Mouse (Mus musculus): ENCODE data around the gene Rab40c.
A peak's percentile ranks its signal among the peaks of the same experiment; 100 is the strongest.

The Rab40c gene

DNA sequence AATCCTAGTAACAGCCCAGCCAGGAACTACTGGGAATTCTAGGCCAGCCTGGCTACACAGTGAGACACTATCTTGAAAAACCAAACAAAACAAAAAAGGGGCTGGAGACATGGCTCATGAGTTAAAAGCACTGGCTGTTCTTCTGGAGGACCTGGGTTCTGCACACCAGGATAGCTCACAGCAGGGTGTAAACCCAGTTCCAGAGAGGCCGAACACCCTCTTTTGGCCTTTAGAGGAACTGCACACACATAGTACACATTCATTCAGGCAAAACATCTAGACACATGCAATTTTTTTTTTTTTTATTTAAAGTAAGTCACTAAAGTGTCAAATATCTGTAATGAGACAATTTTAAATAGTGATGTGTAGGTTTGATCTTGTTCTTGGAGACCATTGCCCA is 19.3 kb downstream of the Rab40c start:
- no peak for DNase-seq (ENCODE audit: low spot score)

DNA sequence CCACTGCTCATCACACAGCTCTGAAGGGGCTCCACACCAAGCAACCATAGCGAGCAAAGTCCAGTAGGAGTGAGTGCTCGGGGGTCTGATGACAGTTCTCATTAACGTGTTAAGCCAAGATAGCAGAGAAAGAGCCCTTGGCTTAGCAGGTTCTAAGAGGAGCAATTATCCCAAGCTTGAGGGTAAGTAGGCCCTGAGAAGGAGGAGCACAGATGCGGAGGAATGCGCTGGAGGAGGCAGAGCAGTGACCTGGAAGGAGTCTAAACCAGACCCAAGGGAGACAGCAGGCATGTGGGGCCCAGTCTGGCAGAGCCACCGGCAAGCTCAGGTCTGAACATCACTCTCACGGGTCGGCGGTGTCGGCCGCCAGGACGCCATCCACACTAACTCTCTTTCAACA is 23.6 kb downstream of the Rab40c start:
- peak; percentile 22 for DNase-seq (ENCODE audit: low spot score)

DNA sequence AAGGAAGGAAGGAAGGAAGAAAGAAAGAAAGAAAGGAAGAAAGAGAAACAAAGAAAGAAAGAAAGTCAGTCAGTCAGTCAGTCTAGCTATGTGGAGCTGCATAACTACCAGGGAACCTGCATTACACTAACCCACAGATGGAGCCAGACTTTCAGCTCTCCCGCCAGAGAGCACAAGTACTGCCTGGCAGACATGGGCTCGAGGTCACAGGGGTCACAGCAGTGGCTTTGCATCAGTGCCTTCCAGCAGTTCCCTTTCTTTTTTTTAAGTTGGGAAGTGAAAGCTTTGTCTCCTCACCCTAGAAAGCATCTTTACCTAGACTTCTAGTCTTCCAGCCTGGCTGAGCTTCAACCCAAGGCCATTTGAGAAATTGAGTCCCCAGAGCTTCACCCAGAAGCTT is 24.1 kb downstream of the Rab40c start:
- peak; percentile 78 for DNase-seq (ENCODE audit: low spot score)

DNA sequence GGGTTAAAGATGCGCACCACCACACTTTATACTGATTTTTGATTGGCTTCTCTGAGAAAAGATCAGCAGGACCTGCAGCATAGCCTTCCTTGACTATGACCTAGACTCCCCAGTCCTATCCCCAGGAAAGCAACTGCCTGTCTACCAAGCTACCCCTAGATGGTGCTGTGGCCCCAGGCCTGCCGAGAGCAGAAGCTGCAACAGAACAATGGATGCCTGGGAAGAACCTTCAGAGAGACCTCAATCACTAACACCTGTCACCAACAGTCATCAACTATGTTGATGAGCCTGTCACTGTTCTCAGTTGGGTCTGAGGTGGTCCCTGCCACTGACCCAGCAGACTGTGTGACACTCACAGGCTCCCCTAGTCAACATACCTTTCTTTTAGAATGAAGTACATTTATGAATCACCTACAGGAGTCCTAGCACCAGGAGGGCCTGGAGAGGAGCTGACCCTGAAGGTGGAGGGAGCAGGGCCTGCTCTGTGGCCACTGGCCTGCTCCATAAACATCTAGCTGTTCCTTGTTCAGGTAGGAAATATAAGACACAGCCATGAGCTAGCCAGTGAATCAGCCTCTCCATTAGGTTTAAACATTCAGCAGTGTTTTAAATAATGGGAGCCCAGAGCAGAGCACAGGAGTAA is 25.4 kb downstream of the Rab40c start:
- DNase-seq (ENCODE audit: low spot score), result peak; percentile 89

DNA sequence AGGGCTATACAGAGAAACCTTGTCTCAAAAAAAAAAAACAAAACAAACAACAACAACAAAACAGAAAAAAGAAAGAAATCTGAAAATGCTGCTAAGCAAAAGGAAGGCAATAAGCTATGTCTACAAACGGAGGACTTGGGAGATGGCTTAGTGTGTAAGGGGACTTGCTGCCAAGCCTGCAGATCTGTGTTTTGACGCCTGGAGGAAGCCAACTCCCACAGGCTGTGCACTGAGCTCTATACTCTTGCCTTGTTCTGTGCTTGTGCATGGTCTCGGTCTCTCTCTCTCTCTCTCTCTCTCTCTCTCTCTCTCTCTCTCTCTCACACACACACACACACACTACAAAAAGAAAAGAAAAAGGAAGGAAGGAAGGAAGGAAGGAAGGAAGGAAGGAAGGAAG is 30.7 kb downstream of the Rab40c start:
- no peak for DNase-seq (ENCODE audit: low spot score)

DNA sequence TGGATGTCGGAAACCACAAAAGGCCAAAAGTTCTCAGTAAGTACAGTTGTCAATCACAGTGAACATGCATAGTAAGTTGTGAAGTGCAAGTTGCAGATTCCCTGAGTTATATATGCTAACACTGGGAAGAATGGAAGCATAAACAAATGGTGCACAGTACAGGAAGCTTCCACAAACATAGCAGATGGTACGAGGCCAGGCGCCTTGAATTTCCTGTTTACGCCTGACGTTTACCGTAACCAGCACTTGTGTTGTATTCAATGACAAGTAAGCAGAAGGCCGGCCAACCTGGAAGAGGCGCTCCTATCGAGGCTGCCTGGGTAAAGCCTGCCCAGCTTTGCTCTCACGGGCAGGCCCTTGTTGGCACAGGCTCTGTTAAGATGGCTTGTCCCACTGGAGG is 32.1 kb downstream of the Rab40c start:
- DNase-seq (ENCODE audit: low spot score), result no peak

DNA sequence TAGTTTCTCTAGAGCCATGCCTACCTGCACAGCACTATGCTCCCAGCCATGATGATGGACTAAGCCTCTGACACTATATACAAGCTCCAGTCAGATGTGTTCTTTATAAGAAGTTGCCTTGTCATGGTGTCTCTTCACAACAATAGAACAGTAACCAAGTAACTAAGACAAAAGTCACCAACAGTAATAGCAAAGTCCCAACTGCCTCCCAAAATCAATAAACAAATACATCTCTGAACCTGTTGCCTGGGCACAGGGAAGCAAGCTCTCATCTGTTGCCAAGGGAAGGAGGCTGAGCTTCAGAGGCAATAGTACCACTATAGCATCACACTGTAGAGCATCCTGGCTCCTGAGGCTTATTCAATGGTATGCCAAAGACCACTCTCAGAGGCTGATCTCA is 32.7 kb downstream of the Rab40c start:
- no peak for DNase-seq (ENCODE audit: low spot score)

DNA sequence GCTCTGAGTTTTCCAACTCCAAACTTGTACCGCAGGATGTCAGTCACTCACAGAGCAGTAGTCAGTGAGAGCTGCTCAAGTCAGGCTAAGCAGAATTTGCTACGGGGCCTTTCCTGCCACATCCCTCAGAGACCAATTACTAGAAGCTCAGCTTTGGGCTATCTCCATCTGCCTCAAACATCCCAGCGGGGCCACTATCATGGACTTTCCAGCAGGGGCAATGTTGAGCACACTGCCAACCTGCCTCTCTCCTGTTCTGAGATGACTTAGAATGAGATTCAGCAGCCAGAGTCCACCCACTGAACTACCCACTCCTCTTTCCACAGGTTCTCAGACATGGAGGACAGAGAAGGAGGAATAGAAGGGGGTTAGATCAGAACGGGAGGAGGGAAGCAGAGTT is 33.9 kb downstream of the Rab40c start:
- DNase-seq (ENCODE audit: low spot score), result peak; percentile 51

DNA sequence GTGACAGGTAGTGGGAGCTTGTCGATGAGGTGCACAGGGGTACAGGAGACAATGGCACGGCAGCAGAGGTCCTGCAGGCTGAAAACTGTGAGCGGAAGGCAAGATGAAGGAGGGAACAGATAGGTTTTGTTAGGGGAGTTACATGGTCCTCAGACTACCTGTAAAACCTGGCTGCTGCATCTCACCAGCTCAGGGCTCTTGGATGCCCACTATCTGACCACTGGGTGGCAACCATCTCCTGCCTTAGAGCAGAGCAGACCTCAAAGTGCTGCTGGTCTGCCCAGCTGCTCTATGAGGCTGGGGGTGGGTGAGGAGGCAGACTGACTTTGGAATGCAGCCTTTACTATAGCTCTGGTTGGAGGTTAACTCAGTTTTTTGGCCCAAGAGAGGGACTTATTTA is 35.7 kb downstream of the Rab40c start:
- DNase-seq (ENCODE audit: low spot score), result no peak

DNA sequence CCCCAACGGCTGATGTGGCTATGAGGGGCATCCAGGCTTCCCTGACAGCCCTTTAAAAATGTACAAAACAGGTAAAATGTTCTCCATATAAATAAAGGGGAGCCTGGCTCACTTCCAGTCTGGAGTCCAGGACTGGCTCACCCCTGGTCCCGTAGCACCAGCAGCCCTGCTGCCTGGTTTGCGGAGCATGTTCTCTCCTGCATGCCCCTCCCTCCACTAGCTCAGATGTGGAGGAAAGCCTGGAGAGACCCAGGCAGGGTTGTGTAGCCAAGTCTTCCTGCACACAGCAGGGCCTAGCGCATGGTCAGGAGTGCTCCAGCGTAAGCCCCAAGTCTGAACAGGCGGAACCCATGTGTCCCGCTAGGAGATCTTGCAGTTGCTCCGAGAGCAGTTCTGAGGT is 36.3 kb downstream of the Rab40c start:
- DNase-seq (ENCODE audit: low spot score), result no peak

DNA sequence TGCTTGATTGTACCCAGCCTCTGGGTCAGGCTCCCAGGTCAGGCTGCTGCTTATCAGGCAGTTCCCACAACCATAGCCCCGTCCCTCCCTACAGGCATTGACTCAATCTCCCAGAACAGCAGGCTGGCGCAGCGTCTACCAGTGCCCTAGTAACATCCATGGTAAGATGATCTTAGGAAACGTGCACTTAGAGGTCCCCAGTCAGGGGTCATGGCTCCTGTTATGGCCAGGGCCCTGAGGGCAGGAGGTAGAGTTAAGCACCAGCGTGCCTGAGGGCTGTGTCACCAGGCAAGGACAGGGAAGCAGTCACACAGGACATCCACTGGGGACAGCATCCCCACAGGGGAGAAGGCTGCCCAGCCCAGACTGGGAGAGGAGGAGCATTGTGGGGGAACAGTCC is 37.2 kb downstream of the Rab40c start:
- DNase-seq (ENCODE audit: low spot score), result peak; percentile 67

DNA sequence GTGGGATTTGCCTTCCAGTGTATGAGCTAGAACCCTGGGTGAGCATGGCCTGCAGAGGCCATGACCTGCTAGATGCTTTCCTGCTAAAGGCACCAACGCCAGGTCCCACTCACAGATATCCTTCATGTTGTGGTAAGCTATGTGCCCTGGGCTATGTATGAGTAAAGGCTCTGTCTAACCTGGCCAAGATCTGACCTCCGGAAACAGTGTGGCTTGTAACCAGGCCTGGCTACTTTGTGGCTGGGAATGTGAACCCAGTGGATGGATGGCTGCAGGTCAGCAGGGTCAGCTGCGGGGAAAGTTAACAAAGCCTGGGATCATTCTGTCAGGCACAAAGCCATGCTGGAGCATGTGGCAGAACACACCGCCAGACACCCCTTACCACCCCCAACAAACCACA is 37.8 kb downstream of the Rab40c start:
- peak; percentile 88 for DNase-seq (ENCODE audit: low spot score)

DNA sequence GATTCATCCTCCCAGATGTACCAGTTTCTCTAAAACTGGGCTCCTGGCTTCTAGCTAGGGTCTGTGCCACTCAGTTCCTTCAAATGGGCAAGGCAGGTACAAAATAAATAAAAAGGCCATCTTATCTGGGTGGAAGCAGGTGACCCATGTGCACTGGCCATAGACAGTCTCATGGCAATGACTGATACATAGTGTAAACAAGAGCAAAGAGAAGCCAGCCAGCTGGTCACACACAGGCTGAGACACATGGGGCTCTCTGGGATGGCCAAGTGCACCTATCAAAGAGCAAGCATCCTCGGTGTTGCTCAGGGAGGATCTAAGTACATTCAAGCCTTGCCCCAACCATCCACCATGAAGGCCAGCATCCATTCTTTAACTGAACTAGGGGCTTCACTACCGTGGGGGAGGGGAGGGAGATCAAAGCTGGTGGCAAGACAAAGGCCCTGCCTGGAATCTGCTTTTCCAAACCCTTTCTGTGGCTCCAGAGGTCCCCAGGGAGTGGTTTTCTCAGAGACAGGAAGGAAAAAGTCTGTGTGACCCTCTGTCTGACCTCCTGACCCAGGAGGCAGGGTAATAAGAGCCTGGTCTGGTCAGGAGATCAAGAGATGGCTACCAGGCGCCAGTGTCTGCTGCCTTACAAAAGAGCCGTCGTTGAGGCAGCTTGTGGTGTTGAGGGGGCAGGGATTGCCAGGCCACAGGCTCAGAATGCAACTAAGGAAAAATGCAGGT is 38.5 kb downstream of the Rab40c start:
- peak; percentile 95 for DNase-seq (ENCODE audit: low spot score)

DNA sequence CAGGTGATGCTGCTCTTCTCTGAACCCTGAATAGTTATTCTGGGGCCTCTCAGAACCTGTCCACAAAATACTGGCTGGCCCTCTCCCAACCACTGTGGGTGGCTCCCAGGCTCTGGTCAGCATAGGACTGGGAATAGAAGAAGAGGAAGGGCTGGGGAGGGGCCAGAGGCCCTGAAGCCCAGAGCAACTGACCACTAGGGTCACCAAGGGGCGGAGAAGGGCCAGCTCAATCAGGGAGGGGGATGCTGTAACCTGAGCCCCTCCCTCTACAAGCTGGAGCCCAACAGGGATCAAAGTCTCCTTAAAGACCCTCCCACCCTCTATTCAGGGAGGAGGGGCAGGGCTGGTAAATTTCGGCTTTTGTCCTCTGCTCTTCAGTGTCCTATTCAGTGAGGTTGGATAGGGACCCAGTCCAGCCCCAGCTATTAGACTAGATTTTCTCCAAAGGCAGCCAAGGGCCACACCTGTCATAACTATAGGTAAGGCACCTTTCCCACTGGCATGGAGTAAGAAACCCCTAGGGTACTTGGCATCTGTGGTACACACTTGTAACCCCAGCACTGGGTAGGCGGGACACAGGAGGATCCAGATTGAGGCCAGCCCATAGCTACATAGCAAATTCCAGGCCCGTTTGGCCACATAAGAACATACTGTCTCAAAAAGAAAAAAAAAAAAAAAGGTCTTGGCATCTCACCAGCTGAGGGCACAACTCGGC is 39.2 kb downstream of the Rab40c start, which contains the start of gene Wfikkn1:
Wfikkn1 (minus strand) TSS at position 663 of the 715 bp plus-strand sequence.
- DNase-seq (ENCODE audit: low spot score), result peak; percentile 92

DNA sequence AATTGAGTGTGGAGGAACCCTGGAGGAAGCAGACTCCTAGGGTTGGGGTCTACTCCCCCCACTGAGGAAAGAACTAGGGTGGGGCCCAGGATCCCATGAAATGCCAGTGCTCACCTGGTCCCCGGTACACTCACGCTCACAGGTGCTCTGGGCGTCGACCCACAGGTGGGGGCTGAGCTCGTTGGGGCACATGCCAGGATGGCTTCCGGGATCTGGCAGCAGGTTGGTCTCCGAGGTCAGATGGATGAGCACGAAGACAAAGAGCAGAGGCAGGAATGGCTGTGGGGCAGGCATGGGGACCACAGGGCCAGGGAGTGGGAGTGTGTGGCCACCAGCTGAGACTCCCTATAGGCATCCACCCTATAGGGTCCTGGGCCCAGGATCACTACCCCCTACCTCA is 39.8 kb downstream of the Rab40c start:
- DNase-seq (ENCODE audit: low spot score), result no peak

DNA sequence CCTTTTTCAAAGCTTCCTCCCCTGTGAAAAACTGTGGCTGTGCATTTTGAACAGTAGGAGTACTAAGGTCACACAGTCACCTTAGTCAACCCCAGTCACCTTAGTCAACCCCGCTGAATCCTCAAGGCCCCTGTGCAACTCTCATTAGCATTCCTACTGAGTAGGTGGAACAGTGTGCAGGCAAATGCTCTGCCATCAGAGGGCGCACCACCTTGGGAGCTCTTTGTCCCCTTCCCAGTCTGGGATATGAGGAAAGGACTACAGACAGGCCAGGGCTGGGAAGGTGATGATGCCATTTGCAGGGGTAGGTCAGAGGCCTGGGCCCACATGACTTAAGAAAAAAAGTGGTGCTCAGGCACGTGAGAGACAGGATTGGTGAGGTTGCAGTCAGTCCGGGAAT is 40.3 kb downstream of the Rab40c start:
- DNase-seq (ENCODE audit: low spot score), result peak; percentile 79

DNA sequence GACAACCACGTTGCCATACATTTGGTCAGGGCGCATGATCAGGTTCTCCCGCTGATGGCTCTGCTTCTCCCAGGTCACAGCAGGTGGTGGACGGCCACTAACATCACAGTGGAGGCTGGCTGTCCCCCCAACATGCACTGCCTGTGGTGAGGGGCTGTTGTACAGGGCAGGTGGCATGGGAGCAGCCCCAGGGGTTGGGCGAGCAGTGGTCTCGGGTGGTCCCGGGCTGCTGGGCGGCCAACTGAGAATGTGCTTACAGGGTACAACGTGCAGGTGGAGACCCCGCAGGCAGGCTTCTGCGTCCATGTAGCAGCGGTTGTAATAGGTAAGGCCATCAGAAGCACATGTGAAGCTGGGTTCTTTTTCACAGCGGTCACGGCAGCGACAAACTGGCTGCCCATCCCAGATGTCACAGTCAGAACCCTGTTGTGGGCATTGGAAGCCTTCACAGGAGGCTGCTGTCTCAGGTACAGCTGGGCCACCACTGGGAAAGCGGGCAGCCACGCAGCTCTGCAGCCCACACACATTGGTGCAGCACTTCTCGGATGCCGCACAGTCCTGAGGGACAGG is 40.8 kb downstream of the Rab40c start:
- DNase-seq (ENCODE audit: low spot score), result no peak

DNA sequence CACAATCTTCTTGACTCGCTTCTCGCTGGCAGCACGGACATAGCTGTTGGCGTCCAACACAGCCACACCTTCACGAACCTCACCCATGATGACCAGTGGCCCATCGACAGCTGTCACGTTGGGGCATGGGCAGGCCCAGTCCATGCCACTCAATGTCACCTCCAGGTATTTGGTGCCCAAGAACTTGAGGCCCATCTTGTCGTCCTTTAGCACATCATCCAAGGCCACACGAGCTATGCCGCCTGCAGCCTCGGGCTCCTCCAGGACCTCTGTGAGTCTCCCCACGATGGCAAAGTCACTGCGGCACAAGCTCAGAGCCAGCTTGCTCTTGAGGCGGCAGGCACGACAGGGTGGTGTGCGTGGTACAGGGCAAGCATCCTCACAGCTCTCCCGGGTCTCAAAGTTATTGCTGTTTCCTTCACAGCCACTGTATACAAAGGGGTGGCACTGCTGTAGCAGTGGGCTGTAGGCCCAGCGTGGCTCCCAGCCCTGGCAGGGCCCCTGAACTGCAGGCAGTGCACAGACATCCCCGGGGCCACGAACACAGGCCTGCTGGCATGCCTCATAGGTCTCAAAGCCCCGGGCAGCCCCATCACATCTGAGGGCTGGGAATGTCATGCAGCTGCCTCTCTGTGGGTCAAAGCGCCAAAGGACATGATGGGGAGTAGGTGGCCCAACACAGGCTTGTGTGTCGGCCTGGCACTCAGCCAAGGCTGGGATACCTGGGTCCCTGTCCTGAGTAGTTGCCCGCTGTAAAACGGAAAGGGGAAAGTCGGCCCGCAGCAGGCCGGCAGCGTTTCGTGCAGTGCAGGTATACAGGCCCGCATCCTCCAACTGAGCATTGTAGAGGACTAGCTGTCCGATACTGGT is 41.6 kb downstream of the Rab40c start:
- DNase-seq (ENCODE audit: low spot score), result no peak

DNA sequence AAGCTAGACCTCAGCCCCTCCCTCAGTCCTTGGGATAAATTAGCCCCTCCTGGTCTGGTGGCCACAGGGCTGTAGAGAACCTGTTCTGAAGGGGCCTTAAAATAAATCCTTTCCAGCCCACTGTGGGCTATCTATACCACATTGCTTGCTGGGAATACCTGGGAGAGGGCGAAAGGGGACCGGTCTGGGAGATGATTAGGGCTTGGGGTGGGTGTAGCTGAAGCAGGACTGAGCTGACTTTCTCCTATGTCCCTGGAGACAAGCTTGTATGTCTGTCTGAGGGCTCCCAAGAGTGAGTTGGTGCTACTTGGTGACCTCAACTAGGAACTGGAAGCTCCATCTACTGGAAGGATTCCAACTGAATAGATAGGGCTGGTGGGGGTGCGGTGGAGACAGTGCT is 42.5 kb downstream of the Rab40c start:
- no peak for DNase-seq (ENCODE audit: low spot score)

DNA sequence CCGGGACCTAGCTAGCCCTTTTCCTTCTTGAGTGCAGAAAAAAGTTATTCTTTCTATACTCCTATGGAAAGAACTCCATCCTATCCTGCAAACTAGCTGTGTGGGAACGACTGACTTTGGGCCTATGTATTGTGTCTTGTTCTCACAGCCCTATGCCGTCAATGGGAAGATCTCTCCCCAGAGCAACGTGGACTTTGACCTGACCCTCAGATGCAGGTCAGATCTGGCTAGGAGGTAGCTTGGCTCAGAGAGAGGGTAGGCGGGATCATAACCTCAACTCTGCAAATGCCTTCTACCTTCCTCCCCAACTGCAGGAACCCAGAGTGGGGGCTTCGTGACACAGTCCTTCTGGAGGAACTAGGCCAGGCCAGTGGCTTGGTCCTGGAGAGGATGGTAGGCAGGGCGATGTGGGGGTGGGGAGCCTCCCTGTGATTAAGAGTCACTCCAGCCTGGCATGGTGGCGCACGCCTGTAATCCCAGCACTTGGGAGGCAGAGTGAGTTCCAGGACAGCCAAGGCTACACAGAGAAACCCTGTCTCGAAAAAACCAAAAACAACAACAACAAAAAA is 43.1 kb downstream of the Rab40c start:
- DNase-seq (ENCODE audit: low spot score), result peak; percentile 30

Data from embryo, embryonic 10 days (tissue).